Mouse (Mus musculus): ENCODE measurements around the gene Trim8.

Trim8 gene

DNA sequence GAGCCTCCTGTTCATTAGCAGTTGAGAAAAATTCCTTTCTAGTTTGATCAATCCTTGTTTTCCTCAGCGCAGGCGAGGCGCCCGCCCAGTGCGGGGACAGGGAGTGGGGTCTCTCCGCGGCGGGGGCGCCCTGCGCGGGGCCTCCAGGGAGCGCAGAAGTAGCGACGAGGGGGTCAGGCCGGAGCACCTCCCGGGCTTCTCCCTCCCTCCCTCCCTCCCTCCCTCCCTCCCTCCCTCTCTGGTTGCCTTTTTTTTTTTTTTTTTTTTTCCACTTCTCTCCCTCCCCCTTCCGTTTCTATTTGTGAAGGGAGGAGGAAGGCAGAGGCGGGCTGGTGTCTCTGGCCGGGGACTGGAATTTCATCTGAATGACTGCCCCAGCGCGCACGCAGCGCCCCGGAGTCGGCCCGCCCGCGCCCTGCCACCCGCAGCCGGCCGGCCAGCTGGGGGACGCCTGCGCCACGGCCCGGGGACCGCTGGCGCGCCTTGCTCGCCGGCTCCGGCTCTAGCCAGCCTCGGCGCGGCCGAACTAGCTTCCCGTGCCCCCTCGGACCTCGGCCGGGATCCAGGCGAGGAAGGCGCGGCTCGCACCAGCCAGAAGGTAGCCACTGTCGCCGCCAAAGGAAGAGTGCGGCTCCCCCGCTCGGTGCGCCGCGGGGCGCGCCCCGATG is at the start of gene Trim8:
Gene Trim8, plus strand, starts transcription at position 302 of the 668 bp plus-strand sequence.
- DNase-seq (ENCODE audit: low spot score in 2 of 2): peak in 1 of 2 experiments; percentile 75

DNA sequence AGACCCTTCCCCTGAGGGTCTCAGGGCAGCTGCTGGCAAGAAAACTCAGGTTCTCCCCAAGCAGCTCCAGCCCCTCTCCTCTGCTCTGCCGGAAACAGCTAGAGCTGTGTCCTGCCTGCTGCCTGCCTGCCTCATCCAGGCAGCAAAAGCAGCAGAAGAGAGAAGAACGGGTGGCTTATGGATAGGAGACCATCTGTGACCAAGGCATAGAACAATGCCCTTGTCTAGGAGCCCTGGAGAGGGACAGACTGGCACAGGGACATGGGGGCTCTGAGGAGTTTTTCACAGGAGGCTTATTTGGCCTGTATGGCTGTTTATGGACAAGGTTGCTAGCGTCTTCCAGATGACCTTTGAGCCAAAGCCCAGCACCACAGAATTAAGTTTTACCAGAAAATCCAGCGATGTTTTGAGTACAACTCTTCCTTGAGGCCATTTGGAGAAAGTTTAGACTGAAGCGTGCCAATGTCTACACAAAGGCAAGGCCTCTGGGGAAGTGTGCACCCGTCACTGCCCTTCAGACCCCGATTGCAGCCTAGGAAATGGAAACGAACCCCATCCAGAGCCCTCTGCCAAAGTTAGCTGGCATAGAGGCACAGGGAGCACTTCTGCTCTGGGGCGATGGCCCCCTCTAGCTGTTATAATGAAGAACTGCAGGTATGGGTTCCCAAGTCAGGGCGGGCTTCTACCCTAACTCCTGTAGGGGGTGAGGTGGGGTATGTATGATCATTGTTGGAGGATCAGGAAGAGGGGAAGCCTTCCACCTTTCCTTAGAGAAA is 49.3 kb upstream of the Trim8 start:
- DNase-seq (ENCODE audit: low spot score in 2 of 2): peak in 1 of 2 experiments; percentile 62

DNA sequence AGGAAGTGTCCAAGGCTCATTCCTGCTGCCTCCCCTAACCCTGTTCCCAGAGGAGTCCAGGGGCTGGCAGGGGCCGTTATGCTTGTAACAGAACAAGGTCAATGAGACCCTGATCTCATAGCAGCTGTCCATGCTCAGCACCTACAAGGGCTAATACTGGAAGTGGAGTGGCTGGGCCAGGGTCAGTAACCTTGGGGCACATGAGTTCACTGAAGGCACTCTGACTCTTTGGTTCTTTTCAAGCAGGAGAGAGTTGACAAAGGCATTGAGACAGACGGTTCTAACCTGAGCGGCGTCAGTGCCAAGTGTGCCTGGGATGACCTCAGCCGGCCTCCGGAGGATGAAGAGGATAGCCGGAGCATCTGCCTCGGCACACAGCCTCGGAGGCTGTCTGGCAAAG is 48.6 kb upstream of the Trim8 start:
- no peak for DNase-seq (ENCODE audit: low spot score in 2 of 2)

DNA sequence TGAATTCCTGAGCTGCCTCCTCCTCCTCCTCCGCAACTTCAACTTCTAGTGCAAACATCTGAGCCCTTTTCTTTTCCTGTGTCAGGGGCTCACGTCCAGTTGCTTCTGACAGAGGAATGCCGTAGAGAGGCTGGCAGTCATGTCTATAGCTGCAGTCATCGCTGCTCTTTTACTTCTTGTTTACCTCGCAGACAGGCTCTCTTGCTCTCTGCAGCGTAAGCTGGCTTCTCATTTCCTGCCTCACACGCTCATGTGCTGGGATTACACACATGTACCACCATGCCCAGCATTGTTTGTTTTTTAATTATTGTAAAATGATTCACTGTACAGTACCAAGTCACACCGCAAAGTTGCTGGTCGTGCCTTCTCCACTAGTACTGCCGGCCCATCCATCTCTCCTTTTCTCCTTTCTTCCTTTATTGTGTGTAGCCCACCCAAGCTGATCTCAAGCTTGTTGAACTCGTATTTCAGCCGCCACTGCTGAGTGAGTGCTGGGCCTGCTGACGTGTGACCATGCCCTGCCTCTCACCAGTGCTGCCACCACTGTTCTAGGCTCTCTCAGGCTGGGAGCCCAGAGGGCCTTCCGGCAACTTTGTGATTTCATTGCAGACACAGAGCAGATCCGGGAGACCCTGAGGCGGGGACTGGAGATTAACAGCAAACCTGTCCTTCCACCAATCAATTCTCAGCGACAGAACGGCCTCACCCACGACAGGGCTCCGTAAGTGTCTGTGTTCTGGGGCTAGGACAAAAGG is 47.2 kb upstream of the Trim8 start:
- DNase-seq (ENCODE audit: low spot score in 2 of 2): no peak

DNA sequence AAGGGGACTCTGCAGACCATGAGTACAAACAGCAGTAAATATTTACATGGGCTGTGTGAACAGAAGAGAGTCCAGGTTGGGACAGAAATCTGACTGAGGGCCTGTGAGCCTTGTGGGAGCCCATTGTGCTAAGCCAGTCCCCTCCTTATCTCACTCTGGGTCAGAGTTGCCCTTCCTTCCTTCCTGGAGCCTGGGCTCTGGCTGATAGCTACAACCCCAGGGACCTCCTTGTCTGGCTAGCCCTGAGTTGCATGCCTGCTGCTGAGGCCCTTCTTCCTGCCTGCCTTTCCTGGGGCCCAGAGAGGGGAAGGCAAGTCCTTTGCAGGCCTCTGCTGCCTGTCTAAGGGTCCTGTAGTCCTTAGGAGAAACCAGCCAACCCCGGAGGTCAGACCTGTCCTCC is 46.5 kb upstream of the Trim8 start:
- no peak for DNase-seq (ENCODE audit: low spot score in 2 of 2)

DNA sequence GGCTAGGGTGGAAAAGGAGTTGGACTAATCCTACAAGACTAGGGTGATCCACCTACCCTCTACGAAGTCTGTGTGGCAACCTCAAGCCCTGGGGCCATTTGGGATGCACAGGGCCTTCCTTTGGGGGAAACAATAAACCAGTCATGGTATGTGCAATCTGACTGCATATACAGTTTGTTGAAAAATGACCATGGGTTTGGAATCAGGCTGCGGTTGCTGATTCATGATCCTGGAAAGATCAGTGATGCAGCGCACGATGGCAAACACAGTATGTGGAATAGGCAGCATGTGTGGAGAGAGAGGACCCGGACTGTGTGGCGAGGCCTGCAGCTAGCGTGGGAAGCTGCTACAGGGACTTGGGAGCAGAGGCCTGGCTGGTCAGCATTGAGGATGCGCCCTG is 45.9 kb upstream of the Trim8 start:
- DNase-seq (ENCODE audit: low spot score in 2 of 2): no peak

DNA sequence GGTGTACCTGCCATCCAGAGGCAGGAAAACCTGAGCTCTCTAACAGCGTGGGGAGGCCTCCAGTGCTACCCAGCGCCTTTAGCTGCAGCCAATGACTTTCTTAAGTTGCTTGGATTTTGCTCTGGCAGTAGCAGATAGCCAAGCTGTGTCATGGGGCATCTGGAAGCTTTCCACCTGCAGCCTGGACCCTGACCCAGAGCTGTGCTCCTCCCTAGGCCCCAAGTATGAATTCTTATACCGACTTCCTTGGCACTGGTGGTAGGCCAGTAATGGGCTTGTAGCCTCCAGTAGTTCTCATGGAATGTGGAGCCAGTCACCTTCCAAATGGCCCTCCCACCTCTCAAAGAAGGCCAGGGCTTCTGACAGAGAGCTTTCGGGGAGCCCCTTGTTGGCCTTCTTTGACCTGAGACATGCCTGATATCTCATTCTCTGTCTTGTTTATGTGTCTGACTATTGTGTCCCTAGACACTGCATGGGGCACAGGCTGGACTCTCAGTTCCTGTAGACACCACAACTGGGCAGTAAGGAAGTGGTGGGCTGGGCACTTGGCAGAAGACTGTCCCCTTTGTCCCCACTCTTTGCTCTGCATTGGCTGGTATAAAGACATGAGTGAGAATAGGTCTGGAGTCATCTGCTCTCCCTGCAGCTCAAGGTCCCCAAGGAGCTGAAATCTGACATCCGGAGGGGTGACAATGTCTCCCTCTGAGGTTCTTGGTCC is 45.3 kb upstream of the Trim8 start:
- no peak for DNase-seq (ENCODE audit: low spot score in 2 of 2)

DNA sequence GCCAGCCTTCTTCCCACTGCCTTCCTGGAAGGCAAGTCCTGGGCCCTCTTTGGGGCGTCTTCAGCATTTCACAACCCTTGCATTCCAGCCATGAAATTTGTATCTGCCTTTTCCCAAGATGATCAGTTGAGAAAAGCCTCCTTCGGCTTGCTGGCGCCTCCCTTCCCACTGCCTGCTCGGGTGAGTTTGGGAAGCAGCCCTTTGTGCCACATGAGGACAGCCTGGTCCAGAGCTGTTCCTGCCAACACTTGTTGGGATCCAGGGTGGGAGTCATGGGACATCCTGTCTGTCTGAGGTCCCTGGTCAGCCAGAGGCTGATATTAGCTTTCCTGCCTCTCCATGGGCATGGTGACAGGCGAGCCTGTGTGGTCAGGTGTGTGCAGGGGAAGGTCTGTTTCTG is 43.7 kb upstream of the Trim8 start:
- no peak for DNase-seq (ENCODE audit: low spot score in 2 of 2)

DNA sequence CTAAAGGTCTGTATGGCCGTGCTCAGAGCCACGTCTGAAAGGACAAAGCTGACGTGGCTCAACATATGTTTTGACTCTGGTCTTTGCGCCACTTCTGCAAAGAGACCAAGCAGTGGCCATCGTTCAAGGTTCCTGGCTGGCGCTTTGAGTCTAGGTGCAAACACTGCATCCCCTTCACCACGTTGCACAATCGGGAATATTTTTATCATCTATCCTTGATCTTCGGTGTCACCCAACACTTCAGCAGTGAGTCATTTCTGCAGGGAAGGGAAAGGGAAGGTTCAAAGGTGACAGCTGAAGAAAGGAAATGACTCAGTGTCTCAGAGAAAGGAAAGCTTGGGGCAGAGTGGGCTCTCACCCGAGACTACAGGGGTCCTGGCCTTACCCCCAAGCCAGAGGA is 42.2 kb upstream of the Trim8 start:
- no peak for DNase-seq (ENCODE audit: low spot score in 2 of 2)

DNA sequence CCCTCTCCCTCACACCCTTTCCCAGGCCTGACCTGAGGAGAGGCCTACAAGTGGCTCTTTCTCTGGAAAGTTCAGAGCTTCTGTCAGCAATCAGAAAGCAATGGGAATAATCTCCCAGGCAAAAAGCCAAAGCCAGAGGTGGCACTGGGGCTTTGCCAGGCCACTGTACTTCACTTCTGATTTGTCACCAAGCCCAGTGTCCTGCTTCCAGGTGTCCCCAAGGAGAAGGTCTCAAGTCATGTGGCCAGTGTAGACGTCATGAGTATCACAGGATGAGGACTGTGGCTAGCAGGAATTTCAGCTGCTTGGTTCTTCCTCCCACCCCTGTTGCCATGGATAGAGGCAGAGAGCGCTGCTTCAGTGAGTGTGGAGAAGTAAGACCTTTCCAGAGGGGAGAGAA is 41.6 kb upstream of the Trim8 start:
- DNase-seq (ENCODE audit: low spot score in 2 of 2): no peak

DNA sequence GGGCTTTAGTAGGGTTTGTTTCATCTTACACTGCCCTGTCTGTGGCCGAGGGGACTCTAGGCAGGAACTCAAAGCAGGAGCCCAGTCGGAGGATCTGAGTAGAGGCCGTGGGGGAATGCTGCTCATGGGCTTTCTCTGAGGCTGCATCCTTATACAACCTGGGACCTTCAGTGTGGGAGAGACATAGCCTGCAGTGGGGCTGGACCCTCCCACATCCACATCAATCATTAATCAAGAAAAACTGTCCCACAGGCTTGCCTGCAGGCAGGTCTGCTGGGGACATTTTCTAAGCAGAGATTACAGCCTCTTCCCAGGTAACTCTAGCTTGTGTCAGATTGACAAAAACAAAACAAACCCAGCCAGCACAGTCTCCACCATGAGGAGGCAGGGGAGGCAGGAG is 38.9 kb upstream of the Trim8 start:
- no peak for DNase-seq (ENCODE audit: low spot score in 2 of 2)

DNA sequence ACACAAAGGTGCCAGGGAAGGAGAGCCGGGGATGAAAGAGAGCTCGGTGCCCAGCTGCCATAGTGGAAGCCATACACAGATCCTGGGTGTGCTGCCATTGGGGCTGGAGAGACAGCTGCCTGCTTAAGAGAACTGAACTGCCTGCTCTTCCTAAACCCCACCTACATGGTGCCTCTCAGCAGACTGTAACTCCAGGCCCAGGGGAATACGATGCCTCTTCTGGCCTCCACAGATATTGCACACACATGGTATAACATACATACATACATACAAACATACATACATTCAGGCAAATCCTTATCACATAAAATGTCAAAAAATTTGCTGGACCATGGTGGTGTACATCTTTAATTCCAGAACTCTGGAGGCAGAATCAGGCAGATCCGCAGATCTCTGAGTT is 38.1 kb upstream of the Trim8 start:
- DNase-seq (ENCODE audit: low spot score in 2 of 2): no peak

DNA sequence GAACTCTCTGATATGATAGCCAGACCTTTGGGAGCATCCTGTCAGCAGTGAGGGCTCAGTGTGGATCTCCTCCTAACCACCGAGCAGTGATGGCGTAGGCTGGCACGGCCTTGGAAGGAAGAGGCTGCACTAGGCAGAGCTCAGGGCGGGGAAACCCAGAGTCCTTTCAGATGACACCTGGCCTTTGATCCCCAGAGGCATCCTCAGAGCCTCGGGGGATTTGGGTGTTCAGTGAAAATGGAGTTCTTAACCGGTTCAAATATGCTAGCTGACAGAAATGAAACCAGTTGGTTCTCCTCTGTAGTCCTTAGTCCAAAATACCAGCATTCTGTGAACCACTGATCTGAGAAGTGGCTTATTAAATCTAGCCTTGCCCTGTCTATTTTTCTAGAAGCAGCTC is 35.3 kb upstream of the Trim8 start:
- no peak for DNase-seq (ENCODE audit: low spot score in 2 of 2)

DNA sequence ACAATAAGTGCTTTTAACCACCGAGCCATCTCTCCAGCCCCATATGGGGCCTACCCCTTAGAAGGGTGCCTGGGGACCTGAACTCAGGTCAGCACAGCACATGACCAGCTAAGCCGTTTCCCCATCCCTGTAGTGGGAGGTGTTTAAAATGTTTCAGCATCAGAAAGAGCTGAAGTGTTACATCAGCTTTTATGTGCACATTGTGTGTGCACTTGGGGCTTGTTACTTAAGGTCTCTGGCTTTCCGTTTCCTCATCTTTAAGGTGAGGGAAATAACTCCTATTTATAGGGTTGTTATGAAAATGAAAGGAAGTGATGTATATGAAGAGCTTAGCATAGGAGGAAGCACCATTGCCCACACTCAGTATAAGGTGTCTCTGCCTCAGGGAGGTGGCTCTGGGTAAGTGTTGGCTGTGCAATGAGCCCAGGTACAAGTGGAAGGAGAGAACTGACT is 34.4 kb upstream of the Trim8 start:
- no peak for DNase-seq (ENCODE audit: low spot score in 2 of 2)

DNA sequence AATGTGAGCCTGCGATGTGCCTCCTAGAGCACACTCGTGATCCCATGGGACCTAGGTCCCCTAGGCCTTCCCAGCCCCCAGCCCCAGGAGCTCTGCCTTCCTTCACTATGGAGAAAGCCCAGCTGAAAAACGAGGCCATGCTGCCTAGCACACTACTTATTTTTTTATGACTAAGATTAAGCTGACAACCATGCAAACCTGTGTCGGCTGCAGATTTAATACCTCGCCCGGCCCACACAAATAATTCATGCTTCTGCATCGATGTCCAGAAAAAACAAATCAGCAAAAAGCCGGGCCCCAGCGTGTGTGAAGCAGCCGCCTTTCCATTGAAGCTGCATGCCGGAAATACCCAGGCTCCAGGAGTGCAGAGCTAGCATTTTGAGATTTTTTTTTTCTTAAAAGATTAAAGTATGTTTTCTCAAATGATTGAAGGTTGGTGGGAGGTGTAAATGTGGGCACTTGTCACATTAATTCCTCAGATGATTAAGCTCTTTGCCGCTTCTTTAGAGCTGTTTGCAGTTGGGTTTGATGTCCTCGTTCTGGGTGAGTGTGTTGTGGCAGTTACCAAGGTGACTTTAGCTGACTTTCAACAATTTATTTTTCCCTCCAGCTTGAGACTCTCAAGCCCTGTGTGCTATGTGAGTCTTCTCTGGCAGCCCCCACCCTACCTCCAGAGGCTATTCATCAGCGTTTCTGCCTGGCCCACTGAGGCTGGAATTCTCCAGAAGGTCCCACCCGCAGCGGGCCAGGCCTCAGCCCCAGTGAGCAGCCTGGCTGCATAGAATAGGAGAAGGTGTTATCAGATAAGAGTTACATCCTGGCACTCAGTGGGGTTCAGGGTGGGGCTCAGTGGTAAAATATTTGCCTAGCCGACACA is 30.9 kb upstream of the Trim8 start:
- no peak for DNase-seq (ENCODE audit: low spot score in 2 of 2)

DNA sequence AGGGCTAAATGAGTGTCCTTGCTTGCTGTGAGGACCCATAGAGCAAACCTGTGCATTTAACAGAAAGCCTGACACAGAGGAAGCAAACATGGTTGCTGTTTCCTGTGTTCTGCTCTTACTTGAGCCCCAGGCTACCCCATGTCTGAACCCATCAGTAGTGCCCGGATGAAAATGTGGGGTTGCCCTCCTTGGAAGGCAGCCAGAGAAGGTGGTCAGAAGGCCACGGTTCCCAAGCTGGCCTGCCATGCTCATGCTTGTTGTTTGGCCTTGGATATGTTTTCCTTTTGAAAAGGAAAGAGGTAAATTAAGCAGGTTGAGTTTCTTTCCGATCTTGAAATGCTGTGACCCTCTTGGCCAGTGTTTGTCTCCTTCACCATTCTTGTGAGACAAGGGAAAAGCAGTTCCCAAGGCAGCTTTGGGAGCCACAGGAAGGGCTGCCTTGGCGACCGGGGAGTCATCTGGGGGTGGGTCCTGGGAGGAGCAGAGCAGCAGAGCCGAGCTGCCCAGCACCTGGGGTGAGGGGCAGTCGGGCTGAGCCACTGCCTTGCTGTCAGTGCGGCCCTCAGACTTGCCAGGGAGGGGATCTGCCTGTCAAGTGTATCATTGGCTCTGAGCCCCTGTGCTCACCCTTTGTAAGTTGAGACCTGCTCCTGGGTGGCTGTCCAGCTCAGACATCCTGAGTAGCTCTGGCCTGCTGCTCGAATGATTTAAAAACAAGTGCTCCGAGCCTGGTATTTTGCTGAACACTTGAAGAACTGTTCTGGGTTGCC is 30.0 kb upstream of the Trim8 start:
- DNase-seq (ENCODE audit: low spot score in 2 of 2): no peak

DNA sequence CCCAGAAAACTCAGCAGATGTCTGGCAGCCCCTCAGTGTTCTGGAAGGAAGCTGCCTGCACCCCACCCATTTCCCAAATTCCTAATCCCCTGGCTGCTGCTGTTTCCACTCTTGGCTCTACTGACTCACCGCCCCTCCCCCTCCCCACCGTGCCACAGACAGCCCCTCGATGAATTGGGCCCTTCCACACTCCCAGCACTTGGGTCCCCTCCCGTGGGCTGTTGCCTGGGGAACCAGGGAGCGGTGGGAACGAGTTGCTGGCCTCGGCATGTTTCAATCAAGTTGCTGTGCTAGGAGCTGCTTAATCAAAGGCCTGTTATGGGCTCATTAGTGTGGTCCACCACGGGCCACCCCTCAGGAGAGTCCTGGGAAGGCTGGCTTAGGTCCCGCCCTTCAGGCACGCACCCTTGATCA is 24.1 kb upstream of the Trim8 start:
- DNase-seq (ENCODE audit: low spot score in 2 of 2): no peak

DNA sequence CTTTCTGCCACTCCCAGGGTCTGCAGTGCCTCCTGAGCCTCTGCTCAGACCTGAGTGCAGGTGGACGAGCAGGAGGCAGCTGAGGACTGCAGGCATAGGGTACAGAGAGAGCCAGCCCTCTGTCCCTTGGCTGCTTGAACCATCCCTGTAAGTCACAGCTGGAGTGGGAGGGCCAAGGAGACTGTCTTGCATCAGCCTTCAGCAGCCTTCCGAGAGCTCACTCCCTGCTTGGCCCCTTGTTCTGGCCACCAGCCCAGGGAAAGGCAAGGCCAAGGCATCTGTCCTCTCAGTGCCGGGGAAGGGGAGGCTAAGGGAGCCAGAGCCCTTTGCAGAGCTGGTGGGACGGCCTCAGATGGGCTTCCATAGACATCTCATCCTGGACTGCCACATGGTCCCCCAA is 23.3 kb upstream of the Trim8 start:
- DNase-seq (ENCODE audit: low spot score in 2 of 2): no peak

DNA sequence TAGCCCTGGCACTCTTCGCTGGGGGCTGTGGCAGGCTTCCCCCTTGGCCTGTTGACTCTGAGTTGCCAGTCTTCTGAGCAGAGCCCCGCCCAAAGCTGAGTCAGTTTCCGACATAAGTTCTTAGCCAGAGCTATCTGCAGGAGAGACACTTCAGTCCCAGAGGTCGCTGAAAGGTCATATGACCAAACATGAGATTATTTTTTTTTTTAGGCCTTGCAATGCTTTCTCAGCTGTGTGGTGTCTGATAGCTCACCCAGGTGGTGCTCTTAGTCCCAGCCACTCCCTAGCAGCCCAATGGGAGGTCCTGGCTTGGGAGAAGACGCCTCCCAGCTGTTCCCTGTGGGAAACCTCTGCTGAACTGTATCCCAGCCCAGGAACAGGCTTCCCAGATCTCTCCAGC is 22.7 kb upstream of the Trim8 start:
- DNase-seq (ENCODE audit: low spot score in 2 of 2): no peak

Measured in cerebellum, postnatal 4 days (tissue).